Mouse (Mus musculus): ENCODE data around the gene Gm20388.

- TF ChIP-seq CTCF (IDR thresholded peaks at IDR 0.05; ENCODE audit: low read depth) (no peak), EP300 (IDR thresholded peaks at IDR 0.05; ENCODE audit: low read depth) (no peak)
These were observed 381.0 kb downstream of the Gm20388 start for GRCm38 (mm10) chr8:120291650-120292049.

Data from liver, embryonic 14.5 days (tissue).